Mouse (Mus musculus) C2C12 (cell line): Measurements from ENCODE around the gene Ano8.

Source experiments
- CTCF ChIP-seq: IDR thresholded peaks from one replicate; pipeline ENCODE4 v1.5.1; 2011; ENCODE audit not compliant: control insufficient read depth, insufficient read depth, insufficient read length
- MYOG ChIP-seq: IDR thresholded peaks from one replicate; pipeline ENCODE4 v1.6.1; 2011; ENCODE audit not compliant: control insufficient read depth, insufficient read length; ENCODE audit errors: extremely low read depth

GRCm38 (mm10) chr8:71454668-71455067 is 31.1 kb downstream of the Ano8 start:
- TF ChIP-seq CTCF (no peak), MYOG (no peak)
